Mouse (Mus musculus) cerebellum, postnatal 14 days (tissue): Measurements from ENCODE around the gene Rgsl1.
"Not testable (repeated sequence)": the region's sequence is repeated elsewhere in the genome, so short reads cannot be mapped to it uniquely, and the experiment has no call there.

Source experiments
- DNase-seq, 2 experiments: peaks; one replicate each; pipeline ENCODE4 v3.0.0; 2021; ENCODE audit warnings: mixed read lengths in 2 of 2

Gene Rgsl1

GRCm38 (mm10) chr1:153844042-153844441 is at the start of gene Rgsl1:
Gene Rgsl1 (minus strand): TSS chr1:153844142.
- DNase-seq: no peak

- DNase-seq: no peak
Measured at GRCm38 (mm10) chr1:153891442-153891841, 47.5 kb upstream of the Rgsl1 start, which contains the start of gene Teddm1a. Gene Teddm1a (plus strand): TSS chr1:153891742.

GRCm38 (mm10) chr1:153890121-153890520 is 46.2 kb upstream of the Rgsl1 start:
- no peak for DNase-seq

GRCm38 (mm10) chr1:153886024-153886633 is 42.2 kb upstream of the Rgsl1 start:
- no peak for DNase-seq

GRCm38 (mm10) chr1:153880391-153880790 is 36.4 kb upstream of the Rgsl1 start:
- DNase-seq: not testable (repeated sequence)

GRCm38 (mm10) chr1:153874045-153874444 is 30.1 kb upstream of the Rgsl1 start, which contains the start of gene Teddm1b:
Gene Teddm1b (plus strand): TSS chr1:153874345.
- DNase-seq: no peak

GRCm38 (mm10) chr1:153855946-153856345 is 12.0 kb upstream of the Rgsl1 start:
- peak; percentile 11 to 17 for DNase-seq

GRCm38 (mm10) chr1:153852696-153853095 is 8.8 kb upstream of the Rgsl1 start:
- DNase-seq: not testable (repeated sequence)

GRCm38 (mm10) chr1:153846867-153847266 is 2.9 kb upstream of the Rgsl1 start:
- DNase-seq: peak in 1 of 2 experiments; percentile 5

- no peak for DNase-seq
Measured at GRCm38 (mm10) chr1:153846420-153846819, 2.5 kb upstream of the Rgsl1 start.

GRCm38 (mm10) chr1:153842121-153842740 is 1.7 kb downstream of the Rgsl1 start:
- DNase-seq: no peak

GRCm38 (mm10) chr1:153836036-153836435 is 7.9 kb downstream of the Rgsl1 start:
- no peak for DNase-seq

- DNase-seq: no peak
Measured at GRCm38 (mm10) chr1:153830746-153831145, 13.2 kb downstream of the Rgsl1 start.

- DNase-seq: peak in 1 of 2 experiments; percentile 13
Measured at GRCm38 (mm10) chr1:153820216-153820615, 23.7 kb downstream of the Rgsl1 start.

GRCm38 (mm10) chr1:153814278-153814677 is 29.7 kb downstream of the Rgsl1 start:
- DNase-seq: no peak

- peak; percentile 63 to 73 for DNase-seq
Measured at GRCm38 (mm10) chr1:153807390-153807993, 36.5 kb downstream of the Rgsl1 start.

GRCm38 (mm10) chr1:153803530-153803929 is 40.4 kb downstream of the Rgsl1 start:
- DNase-seq: no peak

GRCm38 (mm10) chr1:153802691-153803090 is 41.3 kb downstream of the Rgsl1 start:
- DNase-seq: no peak

- DNase-seq: no peak
Measured at GRCm38 (mm10) chr1:153794241-153794640, 49.7 kb downstream of the Rgsl1 start.

GRCm38 (mm10) chr1:153790708-153791107 is 53.2 kb downstream of the Rgsl1 start:
- DNase-seq: no peak

- no peak for DNase-seq
Measured at GRCm38 (mm10) chr1:153785608-153786007, 58.3 kb downstream of the Rgsl1 start.

- DNase-seq: no peak
Measured at GRCm38 (mm10) chr1:153783339-153783738, 60.6 kb downstream of the Rgsl1 start.

- DNase-seq: no peak
Measured at GRCm38 (mm10) chr1:153778205-153778604, 65.7 kb downstream of the Rgsl1 start.

GRCm38 (mm10) chr1:153776257-153776656 is 67.7 kb downstream of the Rgsl1 start:
- DNase-seq: no peak
